Mouse (Mus musculus) stomach, embryonic 14.5 days (tissue): ENCODE results near the gene Unc119b. TPM values are rescaled to one million over a fixed set of nuclear protein-coding genes. Genes with fewer than 3 reads are reported as not detected.

Experiments used
- ATAC-seq: fragments of 200-750 bp; cut with Nextera tagmentation; 2 replicates; pipeline ENCODE4 v1.8.0; 2017; ENCODE audit warnings: low read depth, moderate TSS enrichment; ENCODE audit not compliant: insufficient number of reproducible peaks, insufficient read depth, low FRiP score
- H3K27ac ChIP-seq: fragments of 300-500 bp; sonication (generic); 2 replicates; pipeline ENCODE4 v1.5.1; 2014; ENCODE audit warnings: mild to moderate bottlenecking, low read length, moderate library complexity, mixed read lengths
- H3K27me3 ChIP-seq: fragments of 300-500 bp; sonication (generic); 2 replicates; pipeline ENCODE4 v1.6.1; 2014; ENCODE audit warnings: low read length, control low read depth, mixed read lengths; ENCODE audit not compliant: control insufficient read depth, insufficient read depth
- H3K36me3 ChIP-seq: fragments of 300-500 bp; sonication (generic); 2 replicates; pipeline ENCODE4 v1.6.1; 2014; ENCODE audit warnings: mild to moderate bottlenecking, control low read depth, low read length, moderate library complexity, mixed read lengths; ENCODE audit not compliant: control insufficient read depth, insufficient read depth
- H3K4me1 ChIP-seq: fragments of 300-500 bp; sonication (generic); 2 replicates; pipeline ENCODE4 v1.6.1; 2014; ENCODE audit warnings: low read length, control low read depth, mixed read lengths; ENCODE audit not compliant: control insufficient read depth, insufficient read depth
- H3K4me2 ChIP-seq: fragments of 300-500 bp; sonication (generic); replicated peaks from 2 replicates; pipeline ENCODE4 v1.6.1; 2014; ENCODE audit warnings: low read depth, low read length, control low read depth
- H3K4me3 ChIP-seq: fragments of 300-500 bp; sonication (generic); 2 replicates; pipeline ENCODE4 v1.5.1; 2014; ENCODE audit warnings: low read depth, low read length, control low read depth
- H3K9ac ChIP-seq: fragments of 300-500 bp; sonication (generic); replicated peaks from 2 replicates; pipeline ENCODE4 v1.6.1; 2014; ENCODE audit warnings: low read depth, mild to moderate bottlenecking, control low read depth, low read length, moderate library complexity, mixed read lengths
- H3K9me3 ChIP-seq: fragments of 300-500 bp; sonication (generic); 2 replicates; pipeline ENCODE4 v1.6.1; 2016; ENCODE audit warnings: low read depth, low read length, control low read depth; ENCODE audit not compliant: control insufficient read depth
- WGBS: fragments of 180-500 bp; shearing (Covaris S2); extraction: QIAGEN DNeasy Blood & Tissue Kit; methylation state at CpG from one replicate; pipeline ENCODE4 v1.1.7; 2014; 5-methylcytosine and 5-hydroxymethylcytosine counted together
- polyA plus RNA-seq: library from polyadenylated mRNA; unstranded; fragments of >200 nt; fragmentation: Nextera tagmentation; extraction: Ambion mirVana; gene quantifications from 2 replicates; pipeline ENCODE4 v1.2.1, GENCODE M21; 2014

The Unc119b gene
- polyA plus RNA-seq, 1 experiment from 2014 or later: 26.3 TPM

DNA sequence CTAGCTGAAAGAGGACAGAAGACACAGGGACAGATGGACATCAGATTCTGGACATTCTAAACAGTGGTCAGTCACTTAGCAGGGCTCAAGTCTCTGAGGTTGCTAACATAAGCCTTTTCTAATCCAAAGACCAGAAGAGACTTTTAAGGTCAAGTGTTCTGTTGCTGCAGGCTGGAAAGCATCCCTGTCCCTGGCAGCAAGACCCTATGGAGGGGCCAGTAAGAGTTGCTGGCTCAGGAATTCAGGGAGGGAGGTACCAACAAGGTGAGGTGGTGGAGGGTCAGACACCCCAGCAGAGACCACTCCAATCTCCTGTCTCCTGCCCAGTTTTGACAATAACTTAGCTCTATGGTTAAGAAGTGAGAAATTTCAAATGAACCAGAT lies 12.0 kb upstream of the Unc119b start:
- H3K9ac ChIP-seq: no peak overlapping the region
- H3K27me3 ChIP-seq: no peaks in the 10 kb centered on the region
- H3K4me1 ChIP-seq: no peaks in the 10 kb centered on the region
- ATAC-seq: no peak
- no peak overlapping the region for H3K27ac ChIP-seq
- no peak overlapping the region for H3K4me2 ChIP-seq
- peaks cover 59% of the 10 kb centered on the region for H3K36me3 ChIP-seq
- no peaks in the 10 kb centered on the region for H3K9me3 ChIP-seq
- no peak overlapping the region for H3K4me3 ChIP-seq

- no peaks in the 10 kb centered on the region for H3K9me3 ChIP-seq
- no peak overlapping the region for H3K27ac ChIP-seq
- H3K4me2 ChIP-seq: no peak overlapping the region
- H3K4me1 ChIP-seq: no peaks in the 10 kb centered on the region
- peaks cover 57% of the 10 kb centered on the region for H3K36me3 ChIP-seq
- H3K9ac ChIP-seq: no peak overlapping the region
- no peaks in the 10 kb centered on the region for H3K27me3 ChIP-seq
- no peak for ATAC-seq
- 79% methylated on average over 6 of the region's 6 CpGs for WGBS
- no peak overlapping the region for H3K4me3 ChIP-seq
These were observed 11.4 kb upstream of the Unc119b start for GRCm38 (mm10) chr5:115145976-115146746.

DNA sequence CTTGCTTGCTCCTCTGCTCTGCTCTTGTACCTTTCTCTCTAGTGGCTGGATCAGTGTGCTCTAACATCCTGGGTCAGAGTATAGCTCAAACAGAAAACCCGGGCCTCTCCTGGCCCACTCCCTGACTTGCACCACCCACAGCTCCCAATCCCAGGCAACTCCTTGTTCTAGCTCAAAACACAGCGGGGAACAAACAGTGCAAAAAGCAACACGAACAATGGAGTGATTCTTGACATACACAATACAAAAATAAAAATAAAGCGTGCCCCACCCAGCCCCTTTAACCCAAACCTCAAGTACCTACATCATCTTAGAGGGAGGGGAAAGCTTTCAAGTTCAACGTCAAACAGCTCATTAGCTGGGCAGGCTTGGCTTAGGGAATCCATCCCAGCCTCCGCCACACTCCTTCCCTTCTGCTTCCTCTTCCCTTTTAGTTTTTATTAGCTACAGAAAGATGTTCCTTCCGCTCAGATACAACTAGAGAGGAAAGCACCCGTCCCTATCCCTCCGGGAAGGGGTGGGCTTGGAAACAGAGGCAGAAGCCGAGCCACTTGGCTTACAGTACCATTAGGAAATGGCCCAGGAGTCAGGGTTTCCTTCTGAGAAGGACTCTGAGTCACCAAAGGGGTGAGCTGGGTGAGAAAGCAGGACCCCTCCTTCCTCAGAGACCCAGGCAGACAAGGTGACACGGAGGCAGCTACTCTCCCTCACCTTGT lies 10.6 kb upstream of the Unc119b start:
- no peak overlapping the region for H3K27ac ChIP-seq
- H3K4me2 ChIP-seq: no peak overlapping the region
- no peaks in the 10 kb centered on the region for H3K4me1 ChIP-seq
- peaks cover 50% of the 10 kb centered on the region for H3K36me3 ChIP-seq
- 81% methylated on average over 11 of the region's 11 CpGs for WGBS
- no peaks in the 10 kb centered on the region for H3K9me3 ChIP-seq
- no peak for ATAC-seq
- no peaks in the 10 kb centered on the region for H3K27me3 ChIP-seq
- H3K4me3 ChIP-seq: no peak overlapping the region
- no peak overlapping the region for H3K9ac ChIP-seq

DNA sequence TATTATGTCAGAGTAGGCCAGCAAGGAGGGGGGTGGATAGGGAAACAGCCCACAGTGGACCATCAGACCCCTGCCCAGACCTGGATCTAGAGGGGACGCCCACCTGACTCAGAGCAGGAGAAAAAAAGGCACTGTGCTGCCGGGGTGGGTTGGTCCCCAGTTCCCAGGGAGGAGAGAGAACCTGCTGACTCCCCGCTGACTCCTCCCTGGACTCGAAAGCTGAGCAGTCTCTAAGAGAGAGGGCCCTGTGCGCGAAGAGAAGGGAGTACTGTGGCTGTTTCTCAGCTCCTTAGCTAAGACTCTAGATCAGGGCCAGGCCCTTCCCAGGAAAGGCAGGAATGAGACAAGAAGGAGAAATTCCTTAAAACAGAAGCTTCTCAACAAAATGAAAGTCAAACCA lies 9.7 kb upstream of the Unc119b start:
- H3K4me2 ChIP-seq: no peak overlapping the region
- H3K9ac ChIP-seq: no peak overlapping the region
- no peak for ATAC-seq
- H3K27me3 ChIP-seq: no peaks in the 10 kb centered on the region
- H3K36me3 ChIP-seq: peaks cover 40% of the 10 kb centered on the region
- 72% methylated on average over 6 of the region's 6 CpGs for WGBS
- H3K4me1 ChIP-seq: no peaks in the 10 kb centered on the region
- H3K27ac ChIP-seq: no peak overlapping the region
- H3K9me3 ChIP-seq: no peaks in the 10 kb centered on the region
- H3K4me3 ChIP-seq: no peak overlapping the region

DNA sequence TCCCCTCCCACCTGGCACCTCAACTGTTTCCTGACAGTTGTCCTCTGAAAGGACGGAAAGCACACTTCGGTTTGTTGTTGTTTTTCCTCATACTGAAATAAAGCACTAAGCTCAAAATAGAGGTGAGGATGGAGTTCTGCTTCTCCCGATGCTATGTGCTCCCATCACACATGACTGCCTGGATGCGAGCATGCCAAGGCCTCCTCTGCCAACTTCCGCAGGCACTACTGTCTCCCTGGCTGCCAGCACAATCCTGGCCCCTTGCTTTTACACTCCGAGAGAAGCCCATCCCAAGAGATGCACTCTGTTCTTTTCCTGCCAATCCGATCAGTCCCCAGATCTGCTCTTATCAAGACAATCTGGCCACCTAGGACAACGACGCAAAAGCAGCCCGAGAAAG lies 8.8 kb upstream of the Unc119b start:
- Histone ChIP-seq H3K4me3 (no peak overlapping the region), H3K4me1 (no peaks in the 10 kb centered on the region), H3K9me3 (no peaks in the 10 kb centered on the region), H3K4me2 (no peak overlapping the region), H3K9ac (no peak overlapping the region), H3K27me3 (no peaks in the 10 kb centered on the region), H3K27ac (no peak overlapping the region), H3K36me3 (peaks cover 33% of the 10 kb centered on the region)
- 75% methylated on average over 10 of the region's 10 CpGs for WGBS
- ATAC-seq: no peak

DNA sequence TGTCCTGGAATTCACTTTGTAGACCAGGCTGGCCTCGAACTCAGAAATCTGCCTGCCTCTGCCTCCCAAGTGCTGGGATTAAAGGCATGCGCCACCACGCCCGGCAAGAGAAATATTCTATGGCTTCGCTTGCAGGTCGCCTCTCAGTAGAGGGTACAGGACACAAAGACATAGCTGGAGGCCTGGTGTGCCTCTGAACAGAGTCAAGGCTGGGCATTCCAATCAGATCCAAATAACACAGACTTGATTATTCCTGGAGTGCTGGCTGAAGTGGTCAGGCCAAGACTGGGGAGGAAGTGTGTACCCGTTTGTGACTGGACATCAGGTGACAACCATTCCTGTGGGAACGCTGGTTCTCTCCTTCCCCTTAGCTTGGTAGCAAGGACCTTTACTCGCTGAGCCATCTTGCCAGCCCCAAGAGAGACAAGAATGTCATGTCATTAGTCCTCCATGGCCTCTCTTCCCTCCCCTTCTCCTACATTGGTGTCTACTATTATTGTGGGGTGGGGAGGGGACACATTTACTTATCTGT lies 7.5 kb upstream of the Unc119b start:
- H3K4me2 ChIP-seq: no peak overlapping the region
- WGBS: 88% methylated on average over 9 of the region's 9 CpGs
- peaks cover 20% of the 10 kb centered on the region for H3K36me3 ChIP-seq
- no peaks in the 10 kb centered on the region for H3K27me3 ChIP-seq
- no peak overlapping the region for H3K9ac ChIP-seq
- ATAC-seq: no peak
- H3K27ac ChIP-seq: no peak overlapping the region
- no peaks in the 10 kb centered on the region for H3K9me3 ChIP-seq
- H3K4me3 ChIP-seq: no peak overlapping the region
- no peaks in the 10 kb centered on the region for H3K4me1 ChIP-seq

DNA sequence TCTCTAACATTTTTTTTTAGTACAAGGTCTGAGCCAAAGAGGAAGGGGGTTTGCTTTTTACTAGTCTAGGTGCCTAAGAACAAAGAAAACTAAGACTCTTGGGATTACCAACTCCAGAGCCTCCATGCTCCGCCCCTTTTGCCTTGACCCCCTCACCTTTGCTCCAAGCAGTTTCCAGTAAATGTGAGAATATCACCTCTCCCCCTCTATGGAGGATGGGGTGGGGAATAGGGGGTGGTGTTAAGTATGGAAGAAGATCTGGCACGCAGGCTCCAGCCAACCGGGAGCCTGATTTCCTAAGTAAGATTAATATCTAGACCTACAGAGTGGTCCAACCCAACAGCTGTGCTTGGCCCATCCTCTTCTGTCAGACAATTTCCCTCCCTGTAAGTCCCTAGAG lies 6.0 kb upstream of the Unc119b start:
- Histone ChIP-seq H3K27me3 (no peaks in the 10 kb centered on the region), H3K4me1 (no peaks in the 10 kb centered on the region), H3K9me3 (no peaks in the 10 kb centered on the region), H3K36me3 (peaks cover 8% of the 10 kb centered on the region; the same call in 1 of the 2 replicates), H3K27ac (no peak overlapping the region), H3K4me3 (no peak overlapping the region), H3K4me2 (no peak overlapping the region), H3K9ac (no peak overlapping the region)
- 42% methylated on average over 3 of the region's 3 CpGs for WGBS
- no peak for ATAC-seq

- no peaks in the 10 kb centered on the region for H3K9me3 ChIP-seq
- no peak overlapping the region for H3K9ac ChIP-seq
- WGBS: 52% methylated on average over 4 of the region's 4 CpGs
- H3K36me3 ChIP-seq: no peaks in the 10 kb centered on the region
- H3K27me3 ChIP-seq: no peaks in the 10 kb centered on the region
- H3K27ac ChIP-seq: no peak overlapping the region
- no peak overlapping the region for H3K4me3 ChIP-seq
- H3K4me2 ChIP-seq: no peak overlapping the region
- no peak for ATAC-seq
- H3K4me1 ChIP-seq: no peaks in the 10 kb centered on the region
These were observed 4.3 kb upstream of the Unc119b start for GRCm38 (mm10) chr5:115139124-115139523.
